Comparison of ENCODE assay signal across 10 mouse cellular contexts in the genomic region with DNA sequence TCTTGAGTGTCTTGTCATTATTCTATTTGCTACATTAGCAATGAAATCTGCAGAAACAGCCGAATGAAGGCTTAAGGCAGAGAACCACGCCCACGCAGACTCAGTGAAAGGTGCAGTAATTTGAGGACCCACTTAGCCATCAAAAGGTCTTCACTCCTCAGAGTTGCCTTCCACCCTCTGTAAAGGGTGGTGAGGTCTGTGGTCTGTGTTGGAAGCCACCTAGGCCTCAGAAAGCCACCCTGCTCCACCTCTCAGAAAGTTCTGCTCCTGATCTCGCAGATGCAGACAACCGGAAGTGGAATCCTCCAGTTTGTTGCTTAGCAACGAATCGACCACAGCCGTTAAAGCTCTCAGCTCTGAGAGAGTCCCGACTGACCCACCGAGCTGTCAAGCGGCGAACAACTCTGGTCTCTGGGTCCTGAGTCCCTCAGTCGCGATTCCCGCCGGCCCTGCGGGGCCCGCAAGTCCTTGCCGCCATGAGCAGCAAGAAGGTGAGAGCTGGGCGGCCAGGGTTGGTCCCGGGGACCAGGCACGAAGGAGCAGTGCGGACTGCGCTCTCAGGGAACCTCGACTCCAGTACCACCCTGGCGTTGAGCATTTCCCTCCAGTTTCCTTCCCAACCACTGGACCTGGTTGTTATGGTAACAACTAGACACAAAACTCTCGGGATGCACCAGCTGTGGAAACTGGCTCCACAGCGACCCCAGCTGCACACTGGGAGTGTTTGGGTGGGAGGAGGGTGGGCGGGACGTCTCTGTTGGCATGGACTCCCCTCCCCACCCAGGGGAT. TPM values are rescaled to one million over a fixed set of nuclear protein-coding genes. Genes with fewer than 3 reads are reported as not detected.
A peak's percentile ranks its signal among the peaks of the same experiment; 100 is the strongest.
DNase-seq lines count a peak whose midpoint lies in the region; ATAC-seq and TF ChIP-seq lines count a peak whose summit lies in the region.
"Had no signal": no experiment of that assay in that cellular context is flagged by ENCODE, and none has a peak within 500 bp of the region (broad histone marks: within the 10 kb centered on the region; RNA-seq: fewer than 3 reads in every experiment).

A gene (plus strand): TSS at position 456 of the 789 bp plus-strand sequence.

- no peak for TF ChIP-seq CTCF in gastrocnemius, adult 2 months (IDR thresholded peaks at IDR 0.05)

- H3K9me3 ChIP-seq in forebrain, embryonic 11.5 days (ENCODE audit: control insufficient read depth, low read length), result no peaks in the 10 kb centered on the region
- H3K9me3 ChIP-seq in midbrain, embryonic 16.5 days (replicated peaks; ENCODE audit: control insufficient read depth, low read length, poor library complexity, severe bottlenecking), result no peaks in the 10 kb centered on the region

- H3K4me2 ChIP-seq in forebrain, embryonic 11.5 days (ENCODE audit: low read depth, low read length, severe bottlenecking), result peak within 1 kb of the TSS; percentile 87
- peak within 1 kb of the TSS; percentile 88 for H3K4me2 ChIP-seq in midbrain, embryonic 16.5 days (ENCODE audit: low read length)

- peak within 1 kb of the TSS; percentile 62 for H3K4me3 ChIP-seq in gastrocnemius, adult 2 months
- peak within 1 kb of the TSS; percentile 47 for H3K4me3 ChIP-seq in forebrain, embryonic 11.5 days (ENCODE audit: low read depth, low read length)
- H3K4me3 ChIP-seq in midbrain, embryonic 16.5 days (ENCODE audit: low read depth, low read length), result peak within 1 kb of the TSS; percentile 55

- H3K9ac ChIP-seq in forebrain, embryonic 11.5 days (ENCODE audit: low read length), result peak within 1 kb of the TSS; percentile 49
- H3K9ac ChIP-seq in midbrain, embryonic 16.5 days (ENCODE audit: low read depth, low read length), result peak within 1 kb of the TSS; percentile 63; the same call in 1 of the 2 replicates

- WGBS in forebrain, embryonic 11.5 days, result 9% methylated on average over 30 of the region's 30 CpGs
- WGBS in midbrain, embryonic 16.5 days, result 10% methylated on average over 30 of the region's 30 CpGs

- no peaks in the 10 kb centered on the region for H3K27me3 ChIP-seq in forebrain, embryonic 11.5 days (ENCODE audit: control insufficient read depth, insufficient read depth, low read length)
- H3K27me3 ChIP-seq in midbrain, embryonic 16.5 days (ENCODE audit: control insufficient read depth, insufficient read depth, low read depth, low read length), result no peaks in the 10 kb centered on the region
- H3K27me3 ChIP-seq: CH12.LX had no signal

- DNase-seq in gastrocnemius, adult 2 months, result no peak
- DNase-seq in gastrocnemius, adult 18-20 months (ENCODE audit: low spot score), result no peak
- DNase-seq in ES-CJ7 (ENCODE audit: low read depth, low spot score), result peak; percentile 62
- peak; percentile 72 for DNase-seq in forebrain, embryonic 11.5 days (ENCODE audit: low spot score)
- peak; percentile 6 for DNase-seq in kidney, postnatal 14 days
- DNase-seq in thymus, postnatal 0 days (ENCODE audit: low spot score), result peak; percentile 70
- DNase-seq in spleen, adult 12 weeks (ENCODE audit: low spot score), result no peak

- H3K4me1 ChIP-seq in forebrain, embryonic 11.5 days (replicated peaks; ENCODE audit: control insufficient read depth, insufficient read depth, low read length), result no peaks in the 10 kb centered on the region
- H3K4me1 ChIP-seq in midbrain, embryonic 16.5 days (ENCODE audit: control insufficient read depth, insufficient read depth, low read length), result peaks cover 3% of the 10 kb centered on the region; the same call in 1 of the 2 replicates

- H3K36me3 ChIP-seq in forebrain, embryonic 11.5 days (ENCODE audit: control insufficient read depth, insufficient read depth, low read length), result no peaks in the 10 kb centered on the region
- H3K36me3 ChIP-seq in midbrain, embryonic 16.5 days (ENCODE audit: control insufficient read depth, insufficient read depth, low read length), result no peaks in the 10 kb centered on the region

- intact Hi-C loops in gastrocnemius, adult 2 months (cut with DNase I), result no loop called here

- ATAC-seq in forebrain, embryonic 11.5 days (replicated peaks; ENCODE audit: low FRiP score), result peak; percentile 77
- peak; percentile 93 for ATAC-seq in midbrain, embryonic 16.5 days

- no peak within 1 kb of the TSS for H3K27ac ChIP-seq in gastrocnemius, adult 2 months
- H3K27ac ChIP-seq in forebrain, embryonic 11.5 days (ENCODE audit: low read depth, low read length), result no peak within 1 kb of the TSS
- H3K27ac ChIP-seq in midbrain, embryonic 16.5 days (ENCODE audit: low read length), result peak within 1 kb of the TSS; percentile 67

RNA-seq across cellular contexts. Expression of the gene that starts here (rescaled TPM):
- total RNA-seq in gastrocnemius, adult 2 months (2021), result under 1 TPM in 1 of 2 experiments, not detected in 1; 0.22 TPM
- not detected for total RNA-seq in gastrocnemius, adult 18-20 months (2021)
- polyA plus RNA-seq in forebrain, embryonic 11.5 days (2014; fragmentation: Nextera tagmentation; extraction: Ambion mirVana), result 0.12 and 0.27 TPM in 2 replicates
- 0.19 and 0.22 TPM in 2 replicates for polyA plus RNA-seq in midbrain, embryonic 16.5 days (2015; fragmentation: Nextera tagmentation; extraction: Ambion mirVana)
- polyA plus RNA-seq in thymus, postnatal 0 days (2015; fragmentation: Nextera tagmentation; extraction: Ambion mirVana), result 0.03 and 0.04 TPM in 2 replicates
- total RNA-seq: CH12.LX had no signal
- polyA plus RNA-seq: spleen, adult 2 months had no signal

Comparison
In these comparisons a context has a peak if more than half of its experiments do, and no peak if none do; other contexts are left out.
1. Peak in DNase-seq, ATAC-seq, H3K4me3 ChIP-seq, H3K9ac ChIP-seq and H3K4me2 ChIP-seq in forebrain, embryonic 11.5 days; RNA of the gene not detected or under 1 TPM.
2. Peak in ATAC-seq, H3K4me3 ChIP-seq, H3K27ac ChIP-seq, H3K9ac ChIP-seq and H3K4me2 ChIP-seq in midbrain, embryonic 16.5 days; RNA of the gene not detected or under 1 TPM.
3. Peak in DNase-seq in thymus, postnatal 0 days; RNA of the gene not detected or under 1 TPM.
4. DNase-seq: peak in ES-CJ7 (single experiment) and kidney, postnatal 14 days (single experiment); none in gastrocnemius, adult 2 months (single experiment), gastrocnemius, adult 18-20 months (single experiment) and spleen, adult 12 weeks (single experiment).
5. Peak in every context shown above with its lines, with median percentiles within 50 percentile points of each other: H3K4me3 ChIP-seq.